Mouse (Mus musculus) olfactory bulb, adult 2 months (tissue): ENCODE data around the gene Ppm1f.

ENCODE experiments used
- CTCF ChIP-seq: fragments of 200-500 bp; IDR thresholded peaks from 2 replicates; pipeline ENCODE4 v1.5.1; 2012; ENCODE audit warnings: low read depth, mild to moderate bottlenecking, low read length, moderate library complexity; ENCODE audit not compliant: insufficient read depth
- POLR2A ChIP-seq: fragments of 200-500 bp; IDR thresholded peaks from 2 replicates; pipeline ENCODE4 v1.6.1; 2012; ENCODE audit warnings: mild to moderate bottlenecking, low read depth, low read length, moderate library complexity; ENCODE audit not compliant: insufficient read depth

GRCm38 (mm10) chr16:16930810-16931296 lies 34.6 kb downstream of the Ppm1f start:
- TF ChIP-seq CTCF (no peak), POLR2A (no peak)
